Mouse (Mus musculus): ENCODE measurements around the gene Adamts5. TPM values are rescaled to one million over a fixed set of nuclear protein-coding genes. Genes with fewer than 3 reads are reported as not detected.

The Adamts5 gene
- total RNA-seq, 2 experiments from 2014 or later = 1.6 to 1.8 TPM

GRCm38 (mm10) chr16:85827066-85827465 lies 74.6 kb downstream of the Adamts5 start:
- no peak for DNase-seq (ENCODE audit: low spot score in 2 of 2)

GRCm38 (mm10) chr16:85822330-85822916 lies 79.2 kb downstream of the Adamts5 start:
- DNase-seq (ENCODE audit: low spot score in 2 of 2) = no peak

GRCm38 (mm10) chr16:85819808-85820458 lies 81.7 kb downstream of the Adamts5 start:
- no peak for DNase-seq (ENCODE audit: low spot score in 2 of 2)

GRCm38 (mm10) chr16:85814116-85814515 lies 87.5 kb downstream of the Adamts5 start:
- no peak for DNase-seq (ENCODE audit: low spot score in 2 of 2)

DNA sequence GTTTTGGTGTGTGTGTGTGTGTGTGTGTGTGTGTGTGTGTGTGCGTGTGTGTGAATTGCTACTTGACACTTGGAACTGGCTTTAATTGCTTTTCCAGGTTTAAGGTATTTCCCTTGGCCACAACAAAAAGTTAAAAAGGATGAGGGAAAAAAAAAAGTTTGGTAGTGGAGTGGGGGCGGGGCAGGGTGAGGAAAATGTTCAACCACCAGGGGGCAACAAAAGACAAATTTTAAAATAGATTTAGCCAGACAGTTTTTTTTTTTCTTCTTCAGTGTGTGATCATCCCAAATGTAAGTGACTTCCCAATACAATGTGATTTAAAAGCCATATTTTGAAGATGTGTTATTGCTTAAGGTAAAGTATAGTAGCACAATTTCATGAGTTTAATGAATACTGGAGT lies 94.0 kb downstream of the Adamts5 start:
- peak; percentile 71 to 77 for DNase-seq (ENCODE audit: low spot score in 2 of 2)

DNA sequence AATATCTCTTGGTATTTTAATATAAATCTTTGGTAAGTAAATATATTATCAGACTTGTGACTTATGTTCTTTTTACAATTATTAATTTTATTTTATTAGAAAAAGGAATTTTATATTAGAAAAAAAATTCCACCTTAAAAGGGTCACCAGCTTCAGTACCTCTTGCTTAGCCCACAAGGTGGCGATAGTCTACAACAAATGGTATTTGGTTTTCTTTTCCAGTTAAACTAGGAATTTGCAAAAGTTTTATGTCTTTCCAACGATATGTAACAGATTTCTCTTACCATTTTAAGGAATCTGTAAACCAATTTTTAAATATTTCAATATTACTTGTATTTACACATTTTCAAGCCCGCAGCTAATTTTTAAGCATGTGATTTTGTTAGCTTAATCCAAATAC lies 94.6 kb downstream of the Adamts5 start:
- DNase-seq (ENCODE audit: low spot score in 2 of 2) = peak; percentile 67 to 75

Other genes starting within 250 kb of the Adamts5 start
- 10 to 100 TPM; 16.5 to 16.9 TPM for gene Adamts1, start 98.7 kb downstream of the Adamts5 start, total RNA-seq (2021)

Data from layer of hippocampus, postnatal 10 days (tissue).